Mouse (Mus musculus) embryo, embryonic 11 days (tissue): ENCODE data around the gene Nt5c3.
A peak's percentile ranks its signal among the peaks of the same experiment; 100 is the strongest.

ENCODE experiments used
- DNase-seq: peaks from one replicate; pipeline ENCODE4 v3.0.0-alpha.2; 2015

Nt5c3 gene

DNA sequence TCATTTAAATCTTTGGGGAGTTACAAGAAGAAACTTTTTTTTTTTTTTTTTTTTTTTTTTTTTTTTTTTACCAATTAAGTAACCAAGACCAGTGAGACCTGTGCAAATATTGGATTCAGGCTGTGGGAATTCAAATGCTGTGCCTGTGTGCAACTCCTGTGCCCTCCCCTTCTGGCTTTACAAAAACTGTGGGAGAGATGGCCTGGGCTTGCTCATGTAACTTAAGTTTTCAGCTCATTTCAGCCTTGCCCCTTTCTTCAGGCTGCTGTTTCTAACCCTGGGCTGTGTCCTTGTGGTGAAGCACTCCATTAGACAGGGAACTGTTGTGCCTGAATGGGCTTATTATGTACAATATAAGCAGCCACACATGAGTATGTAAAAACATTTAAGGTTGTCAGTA lies 90.9 kb downstream of the Nt5c3 start:
- DNase-seq, result peak; percentile 7

DNA sequence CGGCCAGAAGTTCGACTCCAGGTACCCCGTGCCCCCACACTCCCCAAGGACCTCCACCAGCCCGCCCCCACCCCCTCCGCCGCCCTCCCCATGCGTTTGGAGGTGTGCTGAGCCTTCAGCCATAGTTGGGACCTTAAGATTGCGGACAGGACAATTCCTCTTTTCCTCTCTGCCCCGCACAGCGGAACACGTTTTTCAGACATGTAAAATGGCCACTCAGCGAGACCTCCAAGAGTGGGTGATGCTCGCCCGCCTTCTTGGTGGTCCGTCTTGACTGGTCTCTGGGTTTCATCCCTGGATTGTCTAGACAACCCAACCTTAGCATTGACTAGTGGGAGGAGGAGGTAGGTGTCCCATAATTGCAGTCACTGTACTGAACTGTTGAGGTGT lies 91.3 kb downstream of the Nt5c3 start:
- peak; percentile 57 for DNase-seq
